Mouse (Mus musculus) gonadal fat pad, adult 2 months (tissue): ENCODE measurements around the gene Tmem171. TPM values are rescaled to one million over a fixed set of nuclear protein-coding genes. Genes with fewer than 3 reads are reported as not detected.

Experiments used
- DNase-seq: peaks from one replicate; pipeline ENCODE4 v3.0.0-alpha.2; 2012; ENCODE audit warnings: low read depth
- polyA plus RNA-seq: library from polyadenylated mRNA; depleted of rRNA; stranded (reverse); fragments of >200 nt; gene quantifications from 2 replicates; pipeline ENCODE4 v1.2.3, GENCODE M21; 2012; rRNA removed

Tmem171 gene
- polyA plus RNA-seq, 1 experiment, result 0.27 TPM

GRCm38 (mm10) chr13:98647775-98648568 is 46.7 kb downstream of the Tmem171 start:
- DNase-seq, result no peak

- no peak for DNase-seq
These were observed 56.0 kb downstream of the Tmem171 start for GRCm38 (mm10) chr13:98638507-98639166.

GRCm38 (mm10) chr13:98637145-98637544 is 57.5 kb downstream of the Tmem171 start, which contains the start of gene Tmem174:
Gene Tmem174 (minus strand): TSS chr13:98637410.
- no peak for DNase-seq

- no peak for DNase-seq
These were observed 58.1 kb downstream of the Tmem171 start for GRCm38 (mm10) chr13:98636571-98636970.

Other genes with a start within 250 kb of the Tmem171 start
- 2.6 and 2.7 TPM in 2 replicates for gene Gm10320, start 202.8 kb downstream of the Tmem171 start, polyA plus RNA-seq
- 0.23 TPM in 1 of 2 replicates, not detected in the other for gene Tmem174, start 57.4 kb downstream of the Tmem171 start, polyA plus RNA-seq
- gene Fcho2, start 120.6 kb upstream of the Tmem171 start, polyA plus RNA-seq, result 13.9 and 14.4 TPM in 2 replicates
- gene Tnpo1, start 231.6 kb upstream of the Tmem171 start, polyA plus RNA-seq, result 42.4 and 43.3 TPM in 2 replicates